Mouse (Mus musculus): ENCODE measurements around the gene Cgn.

DNA sequence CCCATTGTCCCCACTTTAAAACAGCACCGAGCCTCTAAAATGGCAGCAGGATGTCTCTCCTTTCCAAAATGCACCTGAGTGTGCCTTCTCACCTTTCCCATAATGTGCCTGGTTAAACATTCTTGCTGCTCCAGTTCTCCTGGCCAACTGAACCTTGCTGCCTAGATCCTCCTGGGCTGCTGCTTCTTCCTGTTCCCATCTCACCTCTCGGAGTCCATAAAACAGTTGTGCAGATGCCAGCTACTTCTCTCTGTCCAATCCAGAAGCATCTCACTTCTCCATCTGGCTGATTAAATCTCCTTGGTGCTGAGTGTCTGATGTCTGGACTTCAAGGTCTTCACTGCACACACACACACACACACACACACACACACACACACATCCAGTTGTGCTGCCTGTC is 31.4 kb upstream of the Cgn start:
- TF ChIP-seq CTCF (IDR thresholded peaks at IDR 0.05; ENCODE audit: extremely low read depth, insufficient read length, insufficient replicate concordance, low read depth, low read length), result no peak
- TF ChIP-seq POLR2A (IDR thresholded peaks at IDR 0.05; ENCODE audit: low read depth, low read length), result no peak
